Mouse (Mus musculus): ENCODE results near the gene Trabd2b. TPM values are rescaled to one million over a fixed set of nuclear protein-coding genes. Genes with fewer than 3 reads are reported as not detected.

The Trabd2b gene
- polyA plus RNA-seq, 1 experiment from 2014 or later = 0.63 TPM

DNA sequence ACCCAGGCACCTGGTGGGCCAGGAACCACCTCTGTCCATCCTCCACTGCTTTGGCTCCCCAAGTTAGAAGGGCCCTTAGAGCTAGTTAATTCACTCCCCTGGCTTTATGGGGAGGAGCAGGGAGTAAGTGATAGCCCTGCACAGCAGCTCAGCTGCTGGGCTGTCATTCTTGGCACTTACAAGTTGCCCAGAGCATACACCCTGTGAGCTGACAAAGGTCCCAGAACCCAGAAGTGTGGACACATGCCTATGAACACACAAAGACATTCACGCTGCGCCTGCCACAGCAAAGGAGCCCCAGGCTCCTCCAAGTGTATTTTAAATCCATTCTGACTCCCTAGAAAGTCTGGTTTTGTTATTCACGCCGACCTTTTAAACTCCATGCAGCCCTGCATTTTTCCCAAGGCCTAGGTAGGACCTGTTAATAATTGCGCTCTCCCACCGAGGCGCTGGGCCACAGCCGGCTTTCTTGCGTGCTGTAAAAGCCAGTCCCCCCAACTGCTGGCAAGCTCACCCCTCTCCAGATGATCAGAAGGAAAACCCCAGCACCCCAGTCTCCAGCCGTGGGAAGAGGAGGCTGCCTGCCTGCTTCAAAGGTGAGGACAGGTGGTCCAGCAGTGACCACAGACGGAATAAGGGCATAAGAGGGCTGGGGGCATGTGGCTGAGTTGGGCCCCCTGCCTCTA lies 144.1 kb downstream of the Trabd2b start:
- H3K36me3 ChIP-seq (replicated peaks; ENCODE audit: control insufficient read depth, insufficient read depth) = no peaks in the 10 kb centered on the region
- H3K9ac ChIP-seq = no peak overlapping the region
- no peaks in the 10 kb centered on the region for H3K27me3 ChIP-seq (ENCODE audit: control insufficient read depth, insufficient read depth, low read length)
- no peak overlapping the region for H3K4me3 ChIP-seq (replicated peaks; ENCODE audit: low read length)
- 0 out of 2 replicates have a peak, but pooled peaks cover 7% of the 10 kb centered on the region for H3K4me1 ChIP-seq (replicated peaks; ENCODE audit: control insufficient read depth, insufficient read depth, low read length)
- no peak overlapping the region for H3K4me2 ChIP-seq (replicated peaks)
- H3K9me3 ChIP-seq (ENCODE audit: control insufficient read depth, low read length) = no peaks in the 10 kb centered on the region
- DNase-seq (ENCODE audit: low spot score) (no peak), ATAC-seq (ENCODE audit: low FRiP score) (no peak)
- no peak overlapping the region for H3K27ac ChIP-seq
- WGBS = 32% methylated on average over 11 of the region's 11 CpGs

DNA sequence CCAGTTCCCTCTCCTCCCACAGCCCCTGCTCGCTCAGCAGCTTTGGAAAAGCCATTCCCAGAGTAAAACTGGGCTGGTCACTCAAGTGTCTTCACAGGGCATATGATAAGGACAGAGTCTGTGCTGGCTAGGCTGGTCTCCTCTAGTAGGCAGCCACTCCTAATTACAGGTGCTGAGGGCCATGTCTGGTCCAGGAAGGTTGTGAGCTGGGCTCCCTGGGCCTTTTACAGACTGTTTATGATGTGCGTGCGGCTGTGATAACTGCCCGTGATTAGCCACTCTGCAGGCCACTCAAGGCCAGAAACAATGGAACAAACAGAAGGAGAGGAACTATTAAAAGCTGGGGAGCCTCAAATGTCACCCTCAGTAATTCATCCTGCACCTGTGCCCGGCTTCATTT lies 150.4 kb downstream of the Trabd2b start:
- no peaks in the 10 kb centered on the region for H3K36me3 ChIP-seq (replicated peaks; ENCODE audit: control insufficient read depth, insufficient read depth)
- 75% methylated on average over 5 of the region's 5 CpGs for WGBS
- no peaks in the 10 kb centered on the region for H3K27me3 ChIP-seq (ENCODE audit: control insufficient read depth, insufficient read depth, low read length)
- ATAC-seq (ENCODE audit: low FRiP score) = no peak
- H3K9ac ChIP-seq = no peak overlapping the region
- H3K9me3 ChIP-seq (ENCODE audit: control insufficient read depth, low read length) = no peaks in the 10 kb centered on the region
- no peak overlapping the region for H3K27ac ChIP-seq
- no peaks in the 10 kb centered on the region for H3K4me1 ChIP-seq (replicated peaks; ENCODE audit: control insufficient read depth, insufficient read depth, low read length)
- no peak overlapping the region for H3K4me2 ChIP-seq (replicated peaks)
- no peak for DNase-seq (ENCODE audit: low spot score)
- no peak overlapping the region for H3K4me3 ChIP-seq (replicated peaks; ENCODE audit: low read length)

DNA sequence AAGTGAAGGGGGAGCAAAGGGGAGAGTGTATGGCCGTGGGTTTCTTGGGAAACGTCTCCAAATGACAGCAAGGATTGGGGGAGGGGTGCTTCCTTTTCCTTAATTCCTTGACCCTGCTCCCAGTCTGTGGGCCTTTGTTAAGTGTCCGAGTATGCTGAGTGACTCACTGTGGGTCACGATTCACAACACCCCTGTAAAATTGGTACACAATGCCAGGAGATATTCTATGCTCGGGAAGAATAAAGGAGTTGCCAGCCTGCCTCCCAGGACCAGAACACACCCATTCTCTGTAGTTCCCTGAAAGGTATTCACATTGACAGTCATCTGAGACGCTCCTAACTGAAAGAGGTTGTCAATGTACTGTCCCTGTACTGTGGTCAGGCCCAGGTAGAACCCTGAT lies 151.2 kb downstream of the Trabd2b start:
- DNase-seq (ENCODE audit: low spot score) (no peak), ATAC-seq (ENCODE audit: low FRiP score) (no peak)
- H3K4me1 ChIP-seq (replicated peaks; ENCODE audit: control insufficient read depth, insufficient read depth, low read length) = no peaks in the 10 kb centered on the region
- no peak overlapping the region for H3K9ac ChIP-seq
- no peaks in the 10 kb centered on the region for H3K36me3 ChIP-seq (replicated peaks; ENCODE audit: control insufficient read depth, insufficient read depth)
- H3K4me2 ChIP-seq (replicated peaks) = no peak overlapping the region
- H3K27me3 ChIP-seq (ENCODE audit: control insufficient read depth, insufficient read depth, low read length) = no peaks in the 10 kb centered on the region
- no peak overlapping the region for H3K4me3 ChIP-seq (replicated peaks; ENCODE audit: low read length)
- H3K9me3 ChIP-seq (ENCODE audit: control insufficient read depth, low read length) = no peaks in the 10 kb centered on the region
- WGBS = 28% methylated on average over 6 of the region's 6 CpGs
- H3K27ac ChIP-seq = no peak overlapping the region

GRCm38 (mm10) chr4:114558487-114558886 lies 152.0 kb downstream of the Trabd2b start:
- Histone ChIP-seq H3K4me1 (replicated peaks; ENCODE audit: control insufficient read depth, insufficient read depth, low read length) (no peaks in the 10 kb centered on the region), H3K27ac (no peak overlapping the region), H3K4me3 (replicated peaks; ENCODE audit: low read length) (no peak overlapping the region), H3K4me2 (replicated peaks) (no peak overlapping the region), H3K27me3 (ENCODE audit: control insufficient read depth, insufficient read depth, low read length) (no peaks in the 10 kb centered on the region), H3K9me3 (ENCODE audit: control insufficient read depth, low read length) (no peaks in the 10 kb centered on the region), H3K9ac (no peak overlapping the region), H3K36me3 (replicated peaks; ENCODE audit: control insufficient read depth, insufficient read depth) (no peaks in the 10 kb centered on the region)
- no peak for ATAC-seq (ENCODE audit: low FRiP score)
- WGBS = 51% methylated on average over 3 of the region's 3 CpGs
- DNase-seq (ENCODE audit: low spot score) = no peak

DNA sequence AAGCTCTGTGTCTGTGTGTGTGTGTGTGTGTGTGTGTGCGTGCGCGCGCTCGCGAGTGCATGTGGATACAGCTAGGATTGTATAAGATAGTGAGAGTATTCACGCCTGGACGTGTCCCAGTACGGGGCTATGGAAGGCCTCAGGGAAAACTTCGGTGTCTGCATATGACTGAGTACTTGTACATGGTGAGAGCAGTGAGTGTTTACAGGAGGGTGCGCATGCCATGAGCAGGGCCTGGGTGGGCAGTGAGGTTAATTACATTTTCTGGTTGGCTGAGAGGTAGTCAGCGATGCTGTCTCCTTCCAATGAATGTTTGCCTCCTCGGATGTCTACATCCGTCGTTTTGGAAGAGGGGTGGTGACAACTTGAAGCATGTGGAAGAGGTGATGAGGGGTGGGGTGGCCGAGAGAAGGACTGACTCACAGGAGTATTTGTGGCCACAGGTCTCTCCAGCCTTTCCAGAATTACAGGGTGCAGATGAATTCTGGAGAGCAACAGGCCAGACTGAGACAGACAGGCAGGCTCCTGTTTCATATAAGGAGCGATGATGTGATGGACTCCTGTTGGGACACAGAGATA lies 154.2 kb downstream of the Trabd2b start:
- Histone ChIP-seq H3K4me3 (replicated peaks; ENCODE audit: low read length) (no peak overlapping the region), H3K27me3 (ENCODE audit: control insufficient read depth, insufficient read depth, low read length) (no peaks in the 10 kb centered on the region), H3K9ac (no peak overlapping the region), H3K27ac (no peak overlapping the region), H3K4me1 (replicated peaks; ENCODE audit: control insufficient read depth, insufficient read depth, low read length) (no peaks in the 10 kb centered on the region), H3K36me3 (replicated peaks; ENCODE audit: control insufficient read depth, insufficient read depth) (no peaks in the 10 kb centered on the region), H3K4me2 (replicated peaks) (no peak overlapping the region), H3K9me3 (ENCODE audit: control insufficient read depth, low read length) (no peaks in the 10 kb centered on the region)
- DNase-seq (ENCODE audit: low spot score) = no peak
- WGBS = 87% methylated on average over 17 of the region's 17 CpGs
- no peak for ATAC-seq (ENCODE audit: low FRiP score)

GRCm38 (mm10) chr4:114564131-114564695 lies 157.7 kb downstream of the Trabd2b start:
- ATAC-seq (ENCODE audit: low FRiP score) = no peak
- no peak overlapping the region for H3K4me2 ChIP-seq (replicated peaks)
- 65% methylated on average over 5 of the region's 5 CpGs for WGBS
- no peak overlapping the region for H3K9ac ChIP-seq
- H3K4me3 ChIP-seq (replicated peaks; ENCODE audit: low read length) = no peak overlapping the region
- no peak for DNase-seq (ENCODE audit: low spot score)
- H3K36me3 ChIP-seq (replicated peaks; ENCODE audit: control insufficient read depth, insufficient read depth) = no peaks in the 10 kb centered on the region
- H3K4me1 ChIP-seq (replicated peaks; ENCODE audit: control insufficient read depth, insufficient read depth, low read length) = no peaks in the 10 kb centered on the region
- H3K9me3 ChIP-seq (ENCODE audit: control insufficient read depth, low read length) = no peaks in the 10 kb centered on the region
- no peaks in the 10 kb centered on the region for H3K27me3 ChIP-seq (ENCODE audit: control insufficient read depth, insufficient read depth, low read length)
- H3K27ac ChIP-seq = no peak overlapping the region

DNA sequence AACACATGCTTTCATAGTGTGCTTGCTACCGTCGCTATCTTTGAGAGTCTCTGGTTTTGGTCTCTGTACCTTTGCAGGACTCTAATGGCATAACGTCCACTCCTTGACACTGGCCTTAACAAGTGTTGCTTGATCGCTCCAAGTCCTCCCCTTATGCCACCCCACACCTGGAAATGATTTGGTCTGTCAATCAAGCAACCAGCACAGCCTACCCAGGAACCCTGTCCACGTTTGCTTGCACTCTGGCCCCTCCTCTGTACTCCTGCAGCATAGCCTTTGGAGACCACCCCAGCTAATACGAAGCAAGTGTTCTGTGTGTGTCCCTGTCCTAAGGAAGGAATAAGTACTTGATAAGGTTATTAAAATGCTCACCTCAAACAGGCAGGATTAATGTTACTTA lies 161.1 kb downstream of the Trabd2b start:
- Histone ChIP-seq H3K4me2 (replicated peaks) (no peak overlapping the region), H3K4me3 (replicated peaks; ENCODE audit: low read length) (no peak overlapping the region), H3K4me1 (replicated peaks; ENCODE audit: control insufficient read depth, insufficient read depth, low read length) (no peaks in the 10 kb centered on the region), H3K36me3 (replicated peaks; ENCODE audit: control insufficient read depth, insufficient read depth) (no peaks in the 10 kb centered on the region), H3K27me3 (ENCODE audit: control insufficient read depth, insufficient read depth, low read length) (no peaks in the 10 kb centered on the region), H3K9ac (no peak overlapping the region), H3K27ac (no peak overlapping the region), H3K9me3 (ENCODE audit: control insufficient read depth, low read length) (no peaks in the 10 kb centered on the region)
- DNase-seq (ENCODE audit: low spot score) (no peak), ATAC-seq (ENCODE audit: low FRiP score) (no peak)
- WGBS = 82% methylated on average over 6 of the region's 6 CpGs

DNA sequence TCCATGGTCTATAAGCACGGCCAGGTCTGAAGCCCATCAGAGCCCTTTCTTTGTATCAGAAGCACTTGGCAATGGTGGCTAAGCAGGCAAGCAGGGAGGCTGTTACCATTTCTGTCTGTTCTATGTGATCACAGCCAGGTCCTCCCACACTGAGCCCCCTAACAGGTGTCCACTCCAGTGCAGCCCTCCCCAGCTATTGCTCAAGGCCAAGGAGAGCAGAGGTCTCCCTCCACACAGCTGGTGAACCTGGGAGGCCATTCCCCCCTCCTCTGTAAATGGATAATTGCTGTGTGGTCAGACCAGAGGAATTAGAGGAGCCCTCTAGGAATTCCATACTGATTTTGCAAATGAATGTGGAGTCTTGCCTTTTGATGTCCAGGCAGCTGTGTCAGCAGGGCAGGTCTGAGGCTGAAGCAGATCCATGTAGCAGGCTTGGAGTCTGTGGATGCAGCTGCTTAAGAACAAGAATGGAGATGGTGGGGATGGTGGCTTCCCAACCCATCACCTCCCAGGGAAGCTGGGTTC lies 161.6 kb downstream of the Trabd2b start:
- H3K27ac ChIP-seq = no peak overlapping the region
- DNase-seq (ENCODE audit: low spot score) (no peak), ATAC-seq (ENCODE audit: low FRiP score) (no peak)
- no peaks in the 10 kb centered on the region for H3K4me1 ChIP-seq (replicated peaks; ENCODE audit: control insufficient read depth, insufficient read depth, low read length)
- H3K9me3 ChIP-seq (ENCODE audit: control insufficient read depth, low read length) = no peaks in the 10 kb centered on the region
- 92% methylated on average over 1 of the region's 1 CpGs for WGBS
- H3K9ac ChIP-seq = no peak overlapping the region
- H3K4me2 ChIP-seq (replicated peaks) = no peak overlapping the region
- H3K4me3 ChIP-seq (replicated peaks; ENCODE audit: low read length) = no peak overlapping the region
- no peaks in the 10 kb centered on the region for H3K27me3 ChIP-seq (ENCODE audit: control insufficient read depth, insufficient read depth, low read length)
- H3K36me3 ChIP-seq (replicated peaks; ENCODE audit: control insufficient read depth, insufficient read depth) = no peaks in the 10 kb centered on the region

- Histone ChIP-seq H3K9me3 (ENCODE audit: control insufficient read depth, low read length) (no peaks in the 10 kb centered on the region), H3K9ac (no peak overlapping the region), H3K4me3 (replicated peaks; ENCODE audit: low read length) (no peak overlapping the region), H3K4me2 (replicated peaks) (no peak overlapping the region), H3K36me3 (replicated peaks; ENCODE audit: control insufficient read depth, insufficient read depth) (no peaks in the 10 kb centered on the region), H3K4me1 (replicated peaks; ENCODE audit: control insufficient read depth, insufficient read depth, low read length) (0 out of 2 replicates have a peak, but pooled peaks cover 6% of the 10 kb centered on the region), H3K27me3 (ENCODE audit: control insufficient read depth, insufficient read depth, low read length) (no peaks in the 10 kb centered on the region), H3K27ac (no peak overlapping the region)
- peak; percentile 57; the same call in 1 of the 2 replicates for ATAC-seq (ENCODE audit: low FRiP score)
- no peak for DNase-seq (ENCODE audit: low spot score)
- WGBS = 53% methylated on average over 12 of the region's 12 CpGs
These were observed 171.8 kb downstream of the Trabd2b start for GRCm38 (mm10) chr4:114578153-114578950.

All from hindbrain, embryonic 14.5 days (tissue).